Mouse (Mus musculus) lung, postnatal 0 days (tissue): Measurements from ENCODE around the gene Opn4.

ENCODE experiments used
- CTCF ChIP-seq: IDR thresholded peaks from 2 replicates; pipeline ENCODE4 v1.5.1; 2016; ENCODE audit warnings: antibody characterized with exemption, mild to moderate bottlenecking
- EP300 ChIP-seq: IDR thresholded peaks from 2 replicates; pipeline ENCODE4 v1.6.1; 2016; ENCODE audit warnings: antibody characterized with exemption, mild to moderate bottlenecking, control low read depth

GRCm38 (mm10) chr14:34618808-34619207 is 18.9 kb upstream of the Opn4 start:
- TF ChIP-seq CTCF (no peak), EP300 (no peak)
